Mouse (Mus musculus) megakaryocyte, embryonic 14.5 days (primary cell): Measurements from ENCODE around the gene Dagla.

Experiments used
- FLI1 ChIP-seq: IDR thresholded peaks from 2 replicates; pipeline ENCODE4 v1.6.1; 2012; ENCODE audit warnings: low read length, inconsistent platforms, mixed read lengths
- GATA1 ChIP-seq: IDR thresholded peaks from 3 replicates; pipeline ENCODE4 v1.6.1; 2012; ENCODE audit warnings: mixed read lengths, low read length, inconsistent platforms, borderline replicate concordance

GRCm38 (mm10) chr19:10352218-10352617, 47.5 kb upstream of the Dagla start:
- TF ChIP-seq FLI1 (no peak), GATA1 (no peak)
